Mouse (Mus musculus) hindbrain, embryonic 12.5 days (tissue): ENCODE measurements around the gene Tm2d3. TPM values are rescaled to one million over a fixed set of nuclear protein-coding genes. Genes with fewer than 3 reads are reported as not detected.

Source experiments
- ATAC-seq: fragments of 200-750 bp; cut with Nextera tagmentation; 2 replicates; pipeline ENCODE4 v1.8.0; 2017; ENCODE audit warnings: moderate TSS enrichment; ENCODE audit not compliant: low FRiP score
- H3K27ac ChIP-seq: fragments of 300-500 bp; sonication (generic); 2 replicates; pipeline ENCODE4 v1.5.1; 2016; ENCODE audit warnings: mild to moderate bottlenecking
- H3K27me3 ChIP-seq: fragments of 300-500 bp; sonication (generic); 2 replicates; pipeline ENCODE4 v1.6.1; 2016; ENCODE audit warnings: mild to moderate bottlenecking
- H3K36me3 ChIP-seq: fragments of 300-500 bp; sonication (generic); 2 replicates; pipeline ENCODE4 v1.6.1; 2016; ENCODE audit warnings: mild to moderate bottlenecking
- H3K4me1 ChIP-seq: fragments of 300-500 bp; sonication (generic); 2 replicates; pipeline ENCODE4 v1.6.1; 2016
- H3K4me2 ChIP-seq: fragments of 300-500 bp; sonication (generic); replicated peaks from 2 replicates; pipeline ENCODE4 v1.6.1; 2016; ENCODE audit warnings: mild to moderate bottlenecking
- H3K4me3 ChIP-seq: fragments of 300-500 bp; sonication (generic); 2 replicates; pipeline ENCODE4 v1.5.1; 2016; ENCODE audit warnings: mild to moderate bottlenecking
- H3K9ac ChIP-seq: fragments of 300-500 bp; sonication (generic); 2 replicates; pipeline ENCODE4 v1.6.1; 2016; ENCODE audit warnings: mild to moderate bottlenecking, moderate library complexity
- H3K9me3 ChIP-seq: fragments of 300-500 bp; sonication (generic); replicated peaks from 2 replicates; pipeline ENCODE4 v1.6.1; 2016; ENCODE audit warnings: mild to moderate bottlenecking
- WGBS: fragments of 180-500 bp; shearing (Covaris S2); methylation state at CpG from one replicate; pipeline ENCODE4 v1.1.7; 2016; 5-methylcytosine and 5-hydroxymethylcytosine counted together
- polyA plus RNA-seq: library from polyadenylated mRNA; unstranded; fragments of >200 nt; fragmentation: Nextera tagmentation; extraction: Ambion mirVana; gene quantifications from 2 replicates; pipeline ENCODE4 v1.2.1, GENCODE M21; 2016

The Tm2d3 gene
- polyA plus RNA-seq, 1 experiment from 2014 or later = 71.8 TPM

- no peaks in the 10 kb centered on the region for H3K4me1 ChIP-seq
- no peak overlapping the region for H3K9ac ChIP-seq
- no peak for ATAC-seq
- H3K4me2 ChIP-seq = no peak overlapping the region
- 66% methylated on average over 5 of the region's 5 CpGs for WGBS
- H3K9me3 ChIP-seq = no peaks in the 10 kb centered on the region
- H3K27ac ChIP-seq = no peak overlapping the region
- no peak overlapping the region for H3K4me3 ChIP-seq
- no peaks in the 10 kb centered on the region for H3K36me3 ChIP-seq
- no peaks in the 10 kb centered on the region for H3K27me3 ChIP-seq
Measured at GRCm38 (mm10) chr7:65713782-65714181, 22.8 kb downstream of the Tm2d3 start.

- Histone ChIP-seq H3K27me3 (no peaks in the 10 kb centered on the region), H3K4me2 (no peak overlapping the region), H3K4me1 (no peaks in the 10 kb centered on the region), H3K9ac (no peak overlapping the region), H3K4me3 (no peak overlapping the region), H3K27ac (no peak overlapping the region), H3K9me3 (no peaks in the 10 kb centered on the region), H3K36me3 (no peaks in the 10 kb centered on the region)
- WGBS = 81% methylated on average over 4 of the region's 4 CpGs
- no peak for ATAC-seq
Measured at GRCm38 (mm10) chr7:65714304-65714703, 23.3 kb downstream of the Tm2d3 start.

GRCm38 (mm10) chr7:65734024-65734423, 43.1 kb downstream of the Tm2d3 start:
- WGBS = 86% methylated on average over 2 of the region's 2 CpGs
- Histone ChIP-seq H3K4me3 (no peak overlapping the region), H3K27me3 (no peaks in the 10 kb centered on the region), H3K9ac (no peak overlapping the region), H3K4me1 (no peaks in the 10 kb centered on the region), H3K36me3 (no peaks in the 10 kb centered on the region), H3K4me2 (no peak overlapping the region), H3K9me3 (no peaks in the 10 kb centered on the region), H3K27ac (no peak overlapping the region)
- no peak for ATAC-seq

- ATAC-seq = no peak
- H3K4me3 ChIP-seq = no peak overlapping the region
- H3K27me3 ChIP-seq = no peaks in the 10 kb centered on the region
- H3K36me3 ChIP-seq = no peaks in the 10 kb centered on the region
- H3K4me2 ChIP-seq = no peak overlapping the region
- H3K9me3 ChIP-seq = no peaks in the 10 kb centered on the region
- H3K4me1 ChIP-seq = no peaks in the 10 kb centered on the region
- 94% methylated on average over 3 of the region's 3 CpGs for WGBS
- no peak overlapping the region for H3K9ac ChIP-seq
- no peak overlapping the region for H3K27ac ChIP-seq
Measured at GRCm38 (mm10) chr7:65735261-65735660, 44.3 kb downstream of the Tm2d3 start.

- Histone ChIP-seq H3K4me1 (no peaks in the 10 kb centered on the region), H3K9ac (no peak overlapping the region), H3K9me3 (no peaks in the 10 kb centered on the region), H3K27me3 (no peaks in the 10 kb centered on the region), H3K4me2 (no peak overlapping the region), H3K4me3 (no peak overlapping the region), H3K27ac (no peak overlapping the region), H3K36me3 (no peaks in the 10 kb centered on the region)
- 74% methylated on average over 12 of the region's 12 CpGs for WGBS
- no peak for ATAC-seq
Measured at GRCm38 (mm10) chr7:65737286-65738040, 46.5 kb downstream of the Tm2d3 start.

- WGBS = 95% methylated on average over 8 of the region's 8 CpGs
- no peak overlapping the region for H3K4me3 ChIP-seq
- no peak overlapping the region for H3K9ac ChIP-seq
- H3K4me1 ChIP-seq = no peaks in the 10 kb centered on the region
- no peak overlapping the region for H3K4me2 ChIP-seq
- no peaks in the 10 kb centered on the region for H3K36me3 ChIP-seq
- no peak overlapping the region for H3K27ac ChIP-seq
- 0 out of 2 replicates have a peak, but pooled peaks cover 8% of the 10 kb centered on the region for H3K9me3 ChIP-seq
- no peak for ATAC-seq
- H3K27me3 ChIP-seq = no peaks in the 10 kb centered on the region
Measured at GRCm38 (mm10) chr7:65742857-65743256, 51.9 kb downstream of the Tm2d3 start.

- H3K4me2 ChIP-seq = no peak overlapping the region
- no peak overlapping the region for H3K27ac ChIP-seq
- no peak for ATAC-seq
- H3K9ac ChIP-seq = no peak overlapping the region
- H3K4me3 ChIP-seq = no peak overlapping the region
- no peaks in the 10 kb centered on the region for H3K36me3 ChIP-seq
- H3K4me1 ChIP-seq = no peaks in the 10 kb centered on the region
- 0 out of 2 replicates have a peak, but pooled peaks cover 8% of the 10 kb centered on the region for H3K9me3 ChIP-seq
- WGBS = 82% methylated on average over 11 of the region's 11 CpGs
- no peaks in the 10 kb centered on the region for H3K27me3 ChIP-seq
Measured at GRCm38 (mm10) chr7:65747990-65748955, 57.3 kb downstream of the Tm2d3 start.

Other genes with a start within 250 kb of the Tm2d3 start
- gene Tjp1, start 163.4 kb upstream of the Tm2d3 start, polyA plus RNA-seq = 36.3 and 36.7 TPM in 2 replicates
- 14.6 and 15.8 TPM in 2 replicates for gene Tarsl2, start 46.3 kb upstream of the Tm2d3 start, polyA plus RNA-seq
- gene Pcsk6, start 170.6 kb downstream of the Tm2d3 start, polyA plus RNA-seq = 1.4 TPM in 2 replicates